Mouse (Mus musculus) hindbrain, postnatal 0 days (tissue): ENCODE data around the gene Apoe. TPM values are rescaled to one million over a fixed set of nuclear protein-coding genes. Genes with fewer than 3 reads are reported as not detected.

ENCODE experiments used
- ATAC-seq: fragments of 200-750 bp; cut with Nextera tagmentation; 2 replicates; pipeline ENCODE4 v1.8.0; 2017; ENCODE audit warnings: mild to moderate bottlenecking, moderate TSS enrichment, moderate library complexity
- DNase-seq: peaks from one replicate; pipeline ENCODE4 v3.0.0-alpha.2; 2015; ENCODE audit warnings: low spot score
- H3K27ac ChIP-seq: fragments of 300-500 bp; sonication (generic); 2 replicates; pipeline ENCODE4 v1.5.1; 2014; ENCODE audit warnings: mild to moderate bottlenecking
- H3K27me3 ChIP-seq: fragments of 300-500 bp; sonication (generic); 2 replicates; pipeline ENCODE4 v1.6.1; 2014; ENCODE audit warnings: low read length, mixed read lengths; ENCODE audit not compliant: insufficient read depth
- H3K36me3 ChIP-seq: fragments of 300-500 bp; sonication (generic); 2 replicates; pipeline ENCODE4 v1.6.1; 2014; ENCODE audit warnings: low read length, mixed read lengths; ENCODE audit not compliant: insufficient read depth
- H3K4me1 ChIP-seq: fragments of 300-500 bp; sonication (generic); 2 replicates; pipeline ENCODE4 v1.6.1; 2014; ENCODE audit warnings: antibody characterized with exemption, low read length, mixed read lengths; ENCODE audit not compliant: insufficient read depth
- H3K4me2 ChIP-seq: fragments of 300-500 bp; sonication (generic); 2 replicates; pipeline ENCODE4 v1.6.1; 2014; ENCODE audit warnings: low read depth, mild to moderate bottlenecking, low read length, moderate library complexity, mixed read lengths
- H3K4me3 ChIP-seq: fragments of 300-500 bp; sonication (generic); 2 replicates; pipeline ENCODE4 v1.5.1; 2014; ENCODE audit warnings: low read length
- H3K9ac ChIP-seq: fragments of 300-500 bp; sonication (generic); replicated peaks from 2 replicates; pipeline ENCODE4 v1.6.1; 2014; ENCODE audit warnings: mild to moderate bottlenecking, low read length, moderate library complexity, mixed read lengths
- H3K9me3 ChIP-seq: fragments of 300-500 bp; sonication (generic); 2 replicates; pipeline ENCODE4 v1.6.1; 2016; ENCODE audit warnings: low read length, mixed read lengths
- CTCF ChIP-seq: IDR thresholded peaks from 2 replicates; pipeline ENCODE4 v1.5.1; 2016; ENCODE audit warnings: antibody characterized with exemption, control low read depth, low read depth
- WGBS: fragments of 180-500 bp; shearing (Covaris S2); extraction: QIAGEN DNeasy Blood & Tissue Kit; methylation state at CpG from one replicate; pipeline ENCODE4 v1.1.7; 2014; 5-methylcytosine and 5-hydroxymethylcytosine counted together
- polyA plus RNA-seq: library from polyadenylated mRNA; unstranded; fragments of >200 nt; fragmentation: Nextera tagmentation; extraction: Ambion mirVana; gene quantifications from 2 replicates; pipeline ENCODE4 v1.2.1, GENCODE M21; 2015
- total RNA-seq: library from RNA; depleted of rRNA; stranded (reverse); fragments of >200 nt; gene quantifications from 2 replicates; pipeline ENCODE4 v1.2.3, GENCODE M21; 2014

Apoe gene
- total and polyA plus RNA-seq, 2 experiments from 2014 or later: 2,525 to 3,307 TPM

- Histone ChIP-seq H3K4me3 (no peak overlapping the region), H3K9me3 (no peaks in the 10 kb centered on the region), H3K9ac (no peak overlapping the region), H3K4me1 (peaks cover 19% of the 10 kb centered on the region), H3K36me3 (no peaks in the 10 kb centered on the region), H3K4me2 (no peak overlapping the region), H3K27ac (no peak overlapping the region), H3K27me3 (no peaks in the 10 kb centered on the region)
- DNase-seq (no peak), ATAC-seq (no peak)
- TF ChIP-seq CTCF: no peak
- 85% methylated on average over 6 of the region's 6 CpGs for WGBS
Measured at GRCm38 (mm10) chr7:19743791-19744190, 44.8 kb upstream of the Apoe start.

GRCm38 (mm10) chr7:19742468-19742867 lies 43.5 kb upstream of the Apoe start:
- no peak overlapping the region for H3K4me3 ChIP-seq
- 50% methylated on average over 5 of the region's 5 CpGs for WGBS
- no peak for DNase-seq
- peaks cover 8% of the 10 kb centered on the region; the same call in 1 of the 2 replicates for H3K36me3 ChIP-seq
- 0 out of 2 replicates have a peak, but pooled peaks cover 8% of the 10 kb centered on the region for H3K4me1 ChIP-seq
- no peak overlapping the region for H3K9ac ChIP-seq
- no peaks in the 10 kb centered on the region for H3K27me3 ChIP-seq
- H3K27ac ChIP-seq: no peak overlapping the region
- no peak for TF ChIP-seq CTCF
- no peak overlapping the region for H3K4me2 ChIP-seq
- no peaks in the 10 kb centered on the region for H3K9me3 ChIP-seq
- ATAC-seq: no peak

- H3K4me3 ChIP-seq: no peak overlapping the region
- no peaks in the 10 kb centered on the region for H3K27me3 ChIP-seq
- H3K27ac ChIP-seq: no peak overlapping the region
- ATAC-seq (no peak), DNase-seq (no peak)
- H3K9ac ChIP-seq: no peak overlapping the region
- 13% methylated on average over 8 of the region's 8 CpGs for WGBS
- peaks cover 14% of the 10 kb centered on the region; the same call in 1 of the 2 replicates for H3K36me3 ChIP-seq
- TF ChIP-seq CTCF: no peak
- no peak overlapping the region for H3K4me2 ChIP-seq
- 0 out of 2 replicates have a peak, but pooled peaks cover 2% of the 10 kb centered on the region for H3K4me1 ChIP-seq
- no peaks in the 10 kb centered on the region for H3K9me3 ChIP-seq
Measured at GRCm38 (mm10) chr7:19741329-19742031, 42.5 kb upstream of the Apoe start.

- Histone ChIP-seq H3K36me3 (peaks cover 17% of the 10 kb centered on the region; the same call in 1 of the 2 replicates), H3K9ac (no peak overlapping the region), H3K4me2 (no peak overlapping the region), H3K9me3 (no peaks in the 10 kb centered on the region), H3K27me3 (no peaks in the 10 kb centered on the region), H3K4me1 (no peaks in the 10 kb centered on the region), H3K27ac (no peak overlapping the region), H3K4me3 (no peak overlapping the region)
- DNase-seq (no peak), ATAC-seq (no peak)
- WGBS: 93% methylated on average over 11 of the region's 11 CpGs
- TF ChIP-seq CTCF: peak; percentile 25
Measured at GRCm38 (mm10) chr7:19740269-19740668, 41.3 kb upstream of the Apoe start.

GRCm38 (mm10) chr7:19738771-19739170 lies 39.8 kb upstream of the Apoe start:
- no peak for ATAC-seq
- H3K9me3 ChIP-seq: no peaks in the 10 kb centered on the region
- H3K4me3 ChIP-seq: no peak overlapping the region
- H3K36me3 ChIP-seq: peaks cover 23% of the 10 kb centered on the region; the same call in 1 of the 2 replicates
- H3K4me2 ChIP-seq: no peak overlapping the region
- peak; percentile 50 for TF ChIP-seq CTCF
- no peak overlapping the region for H3K9ac ChIP-seq
- 90% methylated on average over 3 of the region's 3 CpGs for WGBS
- H3K27me3 ChIP-seq: no peaks in the 10 kb centered on the region
- no peaks in the 10 kb centered on the region for H3K4me1 ChIP-seq
- no peak overlapping the region for H3K27ac ChIP-seq
- DNase-seq: no peak

- TF ChIP-seq CTCF: no peak
- no peak for ATAC-seq
Measured at GRCm38 (mm10) chr7:19736389-19737057, 37.5 kb upstream of the Apoe start.

More at GRCm38 (mm10) chr7:19736389-19737057, 37.5 kb upstream of the Apoe start:
- no peak for DNase-seq
- Histone ChIP-seq H3K27ac (no peak overlapping the region), H3K9me3 (no peaks in the 10 kb centered on the region), H3K4me2 (no peak overlapping the region), H3K4me3 (no peak overlapping the region), H3K27me3 (no peaks in the 10 kb centered on the region), H3K9ac (no peak overlapping the region), H3K4me1 (no peaks in the 10 kb centered on the region), H3K36me3 (peaks cover 33% of the 10 kb centered on the region)
- 92% methylated on average over 15 of the region's 16 CpGs for WGBS
